8 mouse cellular contexts compared by ENCODE assay signal in the genomic region with DNA sequence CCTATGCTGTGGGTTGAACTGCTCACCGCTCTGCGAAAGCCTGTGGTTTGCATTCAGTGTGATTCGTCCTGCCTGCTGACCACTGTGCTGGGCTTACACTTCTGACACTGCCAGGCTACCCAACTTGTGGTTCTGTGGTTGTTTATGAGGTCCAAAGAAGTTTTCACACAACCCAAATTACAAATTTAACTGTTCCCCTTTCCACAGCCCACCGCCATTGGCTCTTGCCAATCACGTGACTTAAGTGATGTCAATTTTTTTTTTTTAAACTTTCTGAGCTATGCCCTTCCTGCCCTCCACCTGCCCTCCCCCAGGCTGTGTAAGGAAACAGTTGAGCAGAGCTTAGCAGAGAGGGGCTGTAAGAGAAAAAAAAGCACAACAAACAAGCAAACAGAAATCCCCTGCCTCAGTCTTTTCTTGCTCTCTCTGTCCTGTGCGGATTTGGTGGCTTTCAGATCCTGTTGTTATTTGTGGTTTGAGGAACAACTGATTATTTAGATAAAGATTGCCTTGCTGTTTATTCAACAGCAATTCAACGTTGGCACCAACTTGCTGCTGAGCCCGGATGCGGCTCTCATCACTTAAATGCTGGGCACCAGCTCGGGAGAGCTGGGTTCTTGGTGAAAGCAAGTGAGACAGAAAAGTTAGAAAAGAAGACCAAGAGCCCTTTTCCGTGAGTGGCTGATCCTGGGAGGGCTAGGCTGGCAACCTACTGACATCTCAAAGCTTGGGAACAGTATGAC. TPM values are rescaled to one million over a fixed set of nuclear protein-coding genes. Genes with fewer than 3 reads are reported as not detected.
DNase-seq lines count a peak whose midpoint lies in the region; ATAC-seq lines count a peak whose summit lies in the region.

A gene (minus strand): TSS at position 242 of the 743 bp plus-strand sequence.

- no peak within 1 kb of the TSS for H3K27ac ChIP-seq in heart, embryonic 15.5 days
- H3K27ac ChIP-seq in macrophage = peak within 1 kb of the TSS; percentile 95
- no peak within 1 kb of the TSS for H3K27ac ChIP-seq in hindbrain, embryonic 16.5 days (ENCODE audit: low read depth, low read length)

- peaks cover 59% of the 10 kb centered on the region for H3K27me3 ChIP-seq in heart, embryonic 15.5 days
- H3K27me3 ChIP-seq in hindbrain, embryonic 16.5 days (replicated peaks; ENCODE audit: control insufficient read depth, insufficient read depth, low read length) = no peaks in the 10 kb centered on the region

- no peak within 1 kb of the TSS for H3K9ac ChIP-seq in heart, embryonic 15.5 days
- H3K9ac ChIP-seq in hindbrain, embryonic 16.5 days (ENCODE audit: low read depth, low read length) = no peak within 1 kb of the TSS

- 0 out of 2 replicates have a peak within 1 kb of the TSS, but pooled peaks have one; percentile 2 for H3K4me2 ChIP-seq in heart, embryonic 15.5 days
- no peak within 1 kb of the TSS for H3K4me2 ChIP-seq in hindbrain, embryonic 16.5 days (ENCODE audit: low read length)

- WGBS in heart, embryonic 15.5 days = 77% methylated on average over 11 of the region's 11 CpGs
- WGBS in macrophage (ENCODE audit: missing documents) = 5% methylated on average over 11 of the region's 11 CpGs
- WGBS in hindbrain, embryonic 16.5 days = 90% methylated on average over 11 of the region's 11 CpGs

- no peaks in the 10 kb centered on the region for H3K9me3 ChIP-seq in heart, embryonic 15.5 days (replicated peaks)
- H3K9me3 ChIP-seq in hindbrain, embryonic 16.5 days (ENCODE audit: control insufficient read depth, low read length) = no peaks in the 10 kb centered on the region

- ATAC-seq in heart, embryonic 15.5 days (replicated peaks; ENCODE audit: insufficient number of reproducible peaks, insufficient read depth, low FRiP score, low read depth) = no peak
- ATAC-seq in hindbrain, embryonic 16.5 days = no peak

- DNase-seq in gastrocnemius, adult 18-20 months (ENCODE audit: low spot score) = peak; percentile 7
- DNase-seq in gastrocnemius, adult 8-10 months (ENCODE audit: low spot score in 2 of 2) = no peak
- peak; percentile 63 to 75 for DNase-seq in CD8-positive naive resting alpha-beta T cell, adult 2 months (ENCODE audit: low read depth in 2 of 2, low spot score in 2 of 2)
- peak; percentile 76 to 87 for DNase-seq in thymus, postnatal 36 days
- no peak for DNase-seq in MN1 (ENCODE audit: low spot score)

- peaks cover 24% of the 10 kb centered on the region for H3K4me1 ChIP-seq in heart, embryonic 15.5 days (replicated peaks)
- peaks cover 3% of the 10 kb centered on the region; the same call in 1 of the 2 replicates for H3K4me1 ChIP-seq in hindbrain, embryonic 16.5 days (ENCODE audit: control insufficient read depth, insufficient read depth, low read depth, low read length)

- peaks cover 46% of the 10 kb centered on the region for H3K79me2 ChIP-seq in macrophage (ENCODE audit: inconsistent target)

- H3K4me3 ChIP-seq in heart, embryonic 15.5 days = peak within 1 kb of the TSS; percentile 22
- peak within 1 kb of the TSS; percentile 71 for H3K4me3 ChIP-seq in macrophage (ENCODE audit: inconsistent target)
- H3K4me3 ChIP-seq in hindbrain, embryonic 16.5 days (ENCODE audit: low read length) = no peak within 1 kb of the TSS

- no peaks in the 10 kb centered on the region for H3K36me3 ChIP-seq in heart, embryonic 15.5 days
- no peaks in the 10 kb centered on the region for H3K36me3 ChIP-seq in macrophage (ENCODE audit: inconsistent target)
- no peaks in the 10 kb centered on the region for H3K36me3 ChIP-seq in hindbrain, embryonic 16.5 days (ENCODE audit: control insufficient read depth, insufficient read depth, low read length)

RNA-seq across cellular contexts. Expression of the gene that starts here (rescaled TPM):
- 1 to 10 TPM; 2.5 to 3.8 TPM for total RNA-seq in gastrocnemius, adult 18-20 months (2021)
- total RNA-seq in gastrocnemius, adult 8-10 months (2022) = 1 to 10 TPM; 1.4 to 4.5 (median 3.2) TPM
- 1.7 and 8.8 TPM in 2 replicates for polyA plus RNA-seq in heart, embryonic 15.5 days (2015; fragmentation: Nextera tagmentation; extraction: Ambion mirVana)
- 100 to 1,000 TPM; 170 to 922 (median 407) TPM for total RNA-seq in macrophage (2018; cell fraction: chromatin; rRNA removed)
- total RNA-seq in macrophage (2018; cell fraction: cytosol; rRNA removed) = 10 to 100 TPM; 29.1 to 90.3 (median 52.0) TPM
- 100 to 1,000 TPM; 108 to 569 (median 293) TPM for total RNA-seq in macrophage (2018; cell fraction: nucleus; rRNA removed)
- 30.4 to 35.3 TPM (median 34.7 TPM) in 3 replicates for polyA plus RNA-seq in macrophage (2018)
- polyA plus RNA-seq in hindbrain, embryonic 16.5 days (2015; fragmentation: Nextera tagmentation; extraction: Ambion mirVana) = 0.94 and 1.7 TPM in 2 replicates

Comparison
In these comparisons a context has a peak if more than half of its experiments do, and no peak if none do; other contexts are left out.
1. DNase-seq: peak in gastrocnemius, adult 18-20 months (single experiment), CD8-positive naive resting alpha-beta T cell, adult 2 months (2 of 2) and thymus, postnatal 36 days (2 of 2); none in gastrocnemius, adult 8-10 months (0 of 2) and MN1 (single experiment).